Mouse (Mus musculus) WW6 (cell line): ENCODE results near the gene Bri3bp.

Experiments used
- DNase-seq: peaks from one replicate; pipeline ENCODE4 v3.0.0-alpha.2; 2013; ENCODE audit warnings: low read depth, low spot score

Bri3bp gene

DNA sequence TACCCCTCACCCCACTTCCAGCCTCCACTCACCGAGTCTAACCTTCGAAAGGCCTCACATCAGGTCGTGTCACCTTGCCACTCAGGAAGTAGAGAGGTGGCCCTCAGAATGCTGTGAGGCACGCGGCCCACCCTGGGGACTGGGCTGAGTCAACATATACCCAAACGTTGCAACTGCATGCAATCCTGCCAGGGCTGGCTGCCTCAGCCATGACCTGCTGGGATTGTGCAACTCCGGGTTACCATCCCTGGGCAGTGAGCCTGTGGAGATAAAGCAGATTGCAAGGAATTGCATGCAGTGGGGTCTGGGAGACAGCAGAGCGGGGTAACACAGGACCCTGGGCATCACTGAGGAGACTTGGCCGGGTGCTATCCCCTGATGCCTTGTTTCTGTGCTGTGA, 11.2 kb downstream of the Bri3bp start:
- no peak for DNase-seq

DNA sequence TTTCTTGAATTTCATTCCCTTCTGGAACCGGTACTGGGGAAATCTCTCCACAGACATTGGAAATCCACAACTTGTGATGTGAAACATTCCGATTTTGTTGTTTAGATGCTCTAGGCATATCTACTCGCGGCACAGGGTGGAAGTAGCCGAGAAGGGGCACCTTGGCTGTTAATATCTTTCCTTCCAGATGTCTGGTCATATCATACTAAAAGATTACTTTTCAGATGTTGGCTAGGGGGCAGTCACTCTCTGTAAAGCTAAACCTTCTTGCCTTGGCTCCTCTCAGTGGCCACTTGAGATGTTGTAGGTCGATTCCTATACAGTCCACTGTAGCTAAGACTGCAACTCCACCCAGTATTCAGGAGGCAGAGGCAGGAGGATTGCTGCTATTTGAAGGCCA, 14.7 kb downstream of the Bri3bp start:
- DNase-seq = no peak

DNA sequence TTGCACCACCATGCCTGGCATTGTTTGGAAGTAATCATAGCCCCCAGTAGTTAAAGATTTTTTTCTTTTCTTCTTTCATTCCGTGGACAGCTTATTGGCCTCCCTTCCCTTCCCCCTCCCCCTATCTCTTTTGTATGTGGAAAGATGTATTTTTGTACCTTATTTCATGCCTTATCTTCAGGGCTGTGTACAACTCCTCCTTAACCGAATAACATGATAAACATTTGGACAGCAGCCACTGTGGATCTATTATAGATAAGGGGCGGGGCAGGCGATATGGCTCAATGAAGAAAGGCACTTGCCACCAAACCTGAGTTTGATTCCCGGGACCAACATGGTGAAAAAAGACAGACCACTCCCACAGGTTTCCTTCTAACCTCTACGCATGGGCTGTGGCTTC, 16.2 kb downstream of the Bri3bp start:
- no peak for DNase-seq

DNA sequence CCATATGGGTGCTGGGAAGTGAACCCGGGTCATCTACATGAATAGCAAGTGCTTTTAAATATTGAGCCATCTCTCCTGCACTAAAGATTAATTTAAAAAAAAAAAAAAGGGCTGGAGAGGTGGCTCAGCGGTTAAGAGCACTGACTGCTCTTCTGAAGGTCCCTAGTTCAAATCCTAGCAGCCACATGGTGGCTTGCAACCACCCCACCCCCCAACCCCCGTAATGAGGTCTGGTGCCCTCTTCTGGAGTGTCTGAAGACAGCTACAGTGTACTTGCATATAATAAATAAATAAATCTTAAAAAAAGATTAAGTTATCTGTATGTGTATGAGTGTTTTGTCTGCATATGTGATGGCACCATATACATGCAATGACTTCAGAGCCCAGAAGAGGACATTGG, 19.2 kb downstream of the Bri3bp start:
- DNase-seq = no peak

DNA sequence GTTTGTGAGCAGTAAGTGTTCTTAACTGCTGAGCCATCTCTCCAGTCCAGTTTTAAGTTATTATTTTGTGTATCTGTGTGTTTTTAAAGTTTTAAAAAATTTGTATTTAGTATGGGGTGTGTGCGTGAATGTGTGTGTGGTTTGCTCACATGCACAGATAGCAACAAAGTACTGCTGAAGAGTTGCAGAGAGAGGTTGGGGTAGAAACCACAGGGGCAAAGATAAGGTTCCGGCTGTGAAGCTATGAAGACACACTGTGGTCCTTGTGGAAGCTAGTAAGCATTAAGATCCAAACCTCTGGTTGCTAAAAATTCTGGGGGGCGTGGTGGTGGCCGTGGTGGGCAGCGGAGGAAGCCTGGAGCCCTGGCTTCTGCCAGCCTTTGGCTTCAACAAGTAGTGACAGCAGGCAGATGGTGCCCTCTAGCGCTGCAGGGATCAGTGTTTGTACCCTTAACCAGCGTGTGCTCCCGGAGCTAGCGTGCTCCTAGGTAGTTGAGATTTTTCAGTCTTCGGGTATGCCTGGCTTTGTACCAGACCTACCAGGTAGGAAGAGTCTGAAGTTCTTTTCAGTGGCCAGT, 20.6 kb downstream of the Bri3bp start:
- no peak for DNase-seq

DNA sequence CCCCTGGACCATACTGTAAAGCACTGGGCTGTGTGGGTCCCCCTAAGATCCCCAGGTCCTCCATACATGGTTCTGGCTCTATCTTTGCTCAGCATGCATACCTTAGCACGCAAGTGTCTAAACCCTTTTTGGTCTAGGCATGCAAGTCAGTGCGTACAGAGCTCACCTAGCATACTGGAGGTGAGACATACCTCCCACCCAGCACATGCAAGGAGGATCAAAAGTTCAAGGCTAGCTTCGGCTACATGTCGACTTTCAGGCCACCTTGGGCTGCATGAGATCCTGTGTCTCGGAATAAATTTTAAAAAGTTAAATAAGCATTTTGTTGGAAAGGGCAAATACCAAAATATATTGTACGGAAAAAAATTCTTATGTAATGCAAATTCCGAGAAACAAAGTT, 23.8 kb downstream of the Bri3bp start:
- DNase-seq = no peak

DNA sequence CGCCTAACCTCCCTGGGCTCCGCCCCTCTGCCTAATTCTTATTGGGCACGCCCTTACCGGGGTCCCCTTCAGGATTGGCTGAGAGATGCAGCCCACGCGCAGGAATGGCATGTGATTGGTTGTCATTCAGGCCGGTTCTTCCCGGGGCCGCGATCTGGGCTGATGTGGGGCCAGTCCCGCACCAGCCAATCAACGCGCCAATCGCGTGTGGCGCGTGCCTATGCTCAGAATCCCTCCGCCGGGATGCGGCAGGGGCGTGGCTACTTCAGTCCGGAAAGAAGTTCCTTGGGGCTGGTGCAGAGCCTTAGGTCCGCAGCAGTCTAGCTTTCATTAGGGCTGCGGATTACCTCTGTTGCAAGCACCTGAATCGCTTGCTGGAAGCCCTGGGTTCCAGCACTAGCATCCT, 24.3 kb downstream of the Bri3bp start:
- DNase-seq = peak; percentile 95

DNA sequence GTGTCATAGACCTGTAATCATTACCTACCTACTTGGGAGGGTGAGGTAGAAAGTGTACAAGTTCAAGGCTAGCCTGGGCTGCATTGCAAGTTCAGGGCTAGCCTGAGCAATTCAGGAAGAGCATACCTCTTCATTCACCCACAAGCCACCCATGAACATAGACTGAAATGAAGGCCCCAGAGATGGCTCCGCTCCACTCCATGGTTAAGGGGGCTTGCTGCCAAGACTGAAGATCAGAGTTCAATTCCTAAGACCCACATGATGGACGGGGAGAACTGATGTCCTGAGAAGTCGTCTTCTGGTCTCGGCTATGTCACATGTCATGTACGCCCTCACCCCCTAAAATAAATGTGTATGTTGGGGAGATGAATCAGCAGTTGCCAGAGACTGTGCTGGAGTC, 25.1 kb downstream of the Bri3bp start:
- no peak for DNase-seq

DNA sequence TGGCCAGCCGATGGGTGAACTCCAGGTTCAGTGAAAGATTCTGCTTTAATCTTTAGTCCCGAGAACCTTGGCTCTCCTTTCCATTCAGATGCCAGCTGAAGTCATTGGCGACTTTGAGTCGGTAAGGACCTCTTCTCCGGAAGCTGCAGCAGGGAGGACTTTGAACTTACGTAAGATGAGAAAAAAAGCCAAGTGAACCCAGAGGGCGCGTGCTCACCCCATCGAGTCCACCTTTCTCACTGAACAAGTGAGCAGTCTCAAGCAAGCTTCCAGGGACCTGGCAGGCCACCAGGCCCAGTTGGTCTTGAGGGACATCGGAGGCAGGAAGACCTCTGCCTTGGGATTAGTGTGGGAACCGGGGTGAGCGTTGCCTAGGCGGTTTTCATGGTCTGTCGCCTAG, 25.9 kb downstream of the Bri3bp start:
- DNase-seq = no peak

DNA sequence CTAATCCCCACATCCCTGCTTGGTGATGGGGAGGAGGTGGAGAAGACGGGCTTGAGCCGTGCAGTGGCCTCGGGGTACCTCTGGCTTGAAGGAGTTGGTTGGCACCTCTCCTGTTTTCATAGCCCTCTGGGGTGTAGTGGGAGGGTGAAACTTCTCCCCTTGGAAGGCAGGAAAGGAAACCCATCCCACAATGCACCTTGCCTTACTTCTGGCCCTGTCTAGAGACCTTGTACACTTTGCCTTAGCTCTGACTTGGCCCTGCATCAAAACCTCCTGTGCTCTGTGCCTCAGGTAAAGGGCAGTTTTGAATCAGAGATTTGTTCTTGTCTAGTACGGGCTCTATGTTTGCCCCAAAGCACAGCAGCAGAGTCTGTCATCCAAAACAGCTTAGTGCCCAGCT, 29.3 kb downstream of the Bri3bp start:
- DNase-seq = no peak

DNA sequence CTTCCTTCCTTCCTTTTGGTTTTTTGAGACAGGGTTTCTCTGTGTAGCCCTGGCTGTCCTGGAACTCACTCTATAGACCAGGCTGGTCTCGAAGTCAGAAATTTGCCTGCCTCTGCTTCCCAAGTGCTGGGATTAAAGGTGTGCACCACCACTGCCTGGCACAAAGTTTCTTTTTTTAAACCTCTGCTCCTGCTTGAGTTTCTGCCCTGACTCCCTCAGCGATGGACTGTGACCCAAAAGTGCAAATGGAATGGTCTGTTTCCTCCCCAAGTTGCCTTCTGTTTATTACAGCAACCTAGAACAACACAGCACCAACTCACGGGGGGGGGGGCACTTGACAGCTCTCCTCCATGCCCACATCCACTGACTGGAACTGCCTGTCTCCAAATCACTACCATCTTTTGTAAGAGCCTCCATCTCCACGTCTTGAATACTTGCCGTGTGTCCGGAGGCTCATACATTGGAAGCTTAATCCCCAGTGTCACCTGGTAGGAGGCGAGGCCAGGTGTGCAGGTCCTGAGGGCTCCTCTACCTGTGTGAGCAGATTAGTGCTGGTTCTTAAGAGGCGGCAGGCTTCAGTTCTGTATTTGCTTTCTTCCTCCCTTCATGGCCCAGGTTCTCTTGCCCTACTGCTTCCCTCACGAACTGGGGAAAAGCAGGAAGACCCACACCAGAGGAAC, 31.6 kb downstream of the Bri3bp start:
- no peak for DNase-seq

DNA sequence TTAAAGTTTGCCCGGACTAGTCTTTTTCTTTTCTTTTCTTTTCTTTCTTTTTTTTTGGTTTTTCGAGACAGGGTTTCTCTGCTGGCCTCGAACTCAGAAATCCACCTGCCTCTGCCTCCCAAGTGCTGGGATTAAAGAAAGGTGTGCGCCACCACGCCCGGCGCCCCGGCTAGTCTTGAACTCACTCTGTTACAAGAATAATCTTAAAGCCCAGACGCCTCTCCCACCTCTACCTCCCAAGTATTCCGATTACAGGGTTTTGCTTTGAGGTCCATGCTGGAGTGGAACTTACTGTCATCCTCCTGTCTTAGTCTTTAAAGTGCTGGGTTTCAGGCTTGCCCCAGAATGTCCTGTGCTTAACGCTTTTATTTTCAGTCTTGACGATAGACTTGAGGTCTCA, 33.7 kb downstream of the Bri3bp start:
- no peak for DNase-seq

DNA sequence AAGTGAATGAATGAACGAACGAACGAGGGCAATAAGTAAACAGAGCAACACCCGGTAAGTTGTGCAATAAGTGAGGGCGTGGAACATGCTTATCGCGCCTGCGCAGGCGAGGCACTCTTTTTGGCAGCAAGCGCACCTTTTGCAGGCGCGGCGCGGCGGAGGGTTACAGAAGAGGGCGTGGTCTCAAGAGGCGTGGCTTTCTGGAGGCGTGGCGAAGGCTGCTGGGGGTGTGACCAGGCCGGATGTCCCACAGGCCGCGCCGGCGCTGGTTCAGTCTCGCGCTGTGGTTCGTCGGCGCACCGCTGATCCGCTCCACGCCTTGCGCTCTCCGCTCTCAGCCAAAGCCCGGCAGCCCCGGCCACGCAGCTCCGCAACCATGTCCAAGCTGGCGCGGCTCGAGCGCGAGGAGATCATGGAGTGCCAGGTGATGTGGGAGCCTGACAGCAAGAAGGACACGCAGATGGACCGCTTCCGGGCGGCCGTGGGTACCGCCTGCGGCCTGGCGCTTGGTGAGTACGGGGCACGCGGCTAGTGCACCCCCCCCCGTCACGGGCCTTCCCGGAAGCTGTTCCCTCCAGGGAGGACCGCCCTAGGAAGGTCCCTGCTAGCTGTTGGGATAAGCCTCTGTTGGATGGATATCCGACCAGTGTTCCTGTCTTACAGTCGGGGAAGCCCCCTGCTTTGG, 34.4 kb downstream of the Bri3bp start, which contains the start of gene Aacs:
Gene Aacs (plus strand): TSS at position 214 of the 685 bp plus-strand sequence.
- DNase-seq = peak; percentile 87

DNA sequence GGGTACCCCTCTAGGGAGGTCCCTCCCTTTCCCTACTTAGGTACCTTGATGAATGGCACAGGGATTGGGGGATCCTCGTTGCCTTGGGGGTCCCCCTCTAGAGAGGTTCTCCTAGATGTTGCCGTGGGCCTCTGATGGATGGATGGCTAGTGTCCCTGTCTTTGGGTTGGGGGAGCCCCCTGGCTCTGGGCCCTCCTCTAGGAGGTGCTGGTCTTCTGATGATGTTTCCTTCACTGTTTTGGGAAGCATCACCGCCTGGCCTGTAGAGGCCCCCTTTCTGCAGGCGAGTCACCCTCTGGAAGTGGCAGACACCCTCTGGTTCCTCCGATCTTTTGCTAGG, 34.9 kb downstream of the Bri3bp start:
- DNase-seq = no peak

DNA sequence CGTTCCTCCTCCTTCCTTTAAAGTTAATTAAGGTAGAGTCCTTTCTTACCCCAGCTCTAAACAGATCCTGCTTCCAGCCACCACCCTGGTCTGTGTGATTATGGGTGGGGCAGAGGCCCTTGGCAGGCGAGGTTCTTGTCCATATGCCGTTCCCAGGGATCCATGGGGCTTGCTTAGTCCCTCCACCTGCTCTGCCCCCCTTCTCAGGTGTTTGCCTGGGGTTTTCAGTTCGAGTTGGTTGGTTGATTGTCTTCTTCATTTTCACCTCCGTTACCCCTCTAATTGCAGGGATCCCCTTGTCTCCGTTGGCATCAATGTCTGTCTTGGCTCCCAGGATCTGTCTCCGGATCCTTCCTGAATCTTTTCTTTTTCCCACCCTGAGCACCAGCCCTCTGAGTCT, 35.4 kb downstream of the Bri3bp start:
- no peak for DNase-seq

DNA sequence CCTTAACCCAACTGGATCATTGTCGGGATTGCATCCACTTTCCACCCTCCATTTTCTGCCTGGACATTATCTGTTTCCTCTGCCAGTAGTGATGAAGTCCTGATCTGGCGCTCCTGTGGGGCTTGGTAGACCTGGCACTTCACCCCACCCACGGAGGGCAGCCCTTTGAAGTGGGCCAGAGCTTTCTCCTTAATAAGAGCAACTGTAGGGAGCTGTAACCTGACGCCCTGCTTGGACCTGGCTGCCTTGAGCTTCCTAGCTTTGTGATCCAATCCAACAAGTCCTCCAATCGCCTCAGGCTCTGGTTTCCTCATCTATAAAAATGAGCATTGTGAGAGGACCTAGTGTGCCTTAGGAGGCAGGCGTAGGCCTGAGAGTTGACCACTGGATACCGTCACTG, 36.2 kb downstream of the Bri3bp start:
- DNase-seq = no peak

DNA sequence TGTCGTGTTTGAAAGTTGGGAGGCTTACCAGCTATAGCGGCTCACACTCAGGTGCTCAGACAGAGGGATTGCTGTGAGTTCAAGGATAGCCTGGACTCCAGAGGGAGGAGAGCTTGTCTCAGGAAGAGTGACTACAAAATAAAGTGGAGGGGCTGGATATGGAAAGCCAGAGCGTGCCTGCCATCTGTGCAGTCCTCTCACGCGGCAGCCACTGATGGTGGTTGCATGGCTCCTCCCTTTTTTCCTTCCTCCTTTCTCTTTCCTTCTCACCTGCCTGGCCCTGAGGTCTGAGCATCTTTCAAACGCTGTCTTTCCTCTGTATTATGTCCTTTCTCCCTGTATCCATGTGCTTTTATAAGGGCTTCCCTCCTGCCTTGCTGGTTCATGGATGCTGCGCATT, 36.7 kb downstream of the Bri3bp start:
- no peak for DNase-seq

DNA sequence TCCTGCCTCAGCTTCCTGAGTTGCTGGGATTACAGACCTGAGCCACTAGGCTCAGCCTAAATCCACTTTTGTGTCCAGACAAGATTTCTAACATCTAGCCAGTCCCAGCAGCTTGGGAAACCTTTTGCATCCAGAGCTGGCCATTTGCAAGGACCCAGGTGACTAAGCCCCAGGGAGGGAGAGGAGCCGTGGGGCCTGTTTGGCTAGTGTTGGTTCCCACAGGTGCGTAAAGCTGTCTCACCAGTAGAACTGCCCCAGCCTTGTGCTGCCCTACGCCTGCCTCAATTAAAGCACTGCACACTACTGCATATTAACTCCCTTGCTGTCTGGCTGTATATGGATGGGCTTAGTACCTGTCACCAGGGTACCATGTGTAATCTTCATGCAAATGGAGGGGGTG, 38.0 kb downstream of the Bri3bp start:
- DNase-seq = no peak

DNA sequence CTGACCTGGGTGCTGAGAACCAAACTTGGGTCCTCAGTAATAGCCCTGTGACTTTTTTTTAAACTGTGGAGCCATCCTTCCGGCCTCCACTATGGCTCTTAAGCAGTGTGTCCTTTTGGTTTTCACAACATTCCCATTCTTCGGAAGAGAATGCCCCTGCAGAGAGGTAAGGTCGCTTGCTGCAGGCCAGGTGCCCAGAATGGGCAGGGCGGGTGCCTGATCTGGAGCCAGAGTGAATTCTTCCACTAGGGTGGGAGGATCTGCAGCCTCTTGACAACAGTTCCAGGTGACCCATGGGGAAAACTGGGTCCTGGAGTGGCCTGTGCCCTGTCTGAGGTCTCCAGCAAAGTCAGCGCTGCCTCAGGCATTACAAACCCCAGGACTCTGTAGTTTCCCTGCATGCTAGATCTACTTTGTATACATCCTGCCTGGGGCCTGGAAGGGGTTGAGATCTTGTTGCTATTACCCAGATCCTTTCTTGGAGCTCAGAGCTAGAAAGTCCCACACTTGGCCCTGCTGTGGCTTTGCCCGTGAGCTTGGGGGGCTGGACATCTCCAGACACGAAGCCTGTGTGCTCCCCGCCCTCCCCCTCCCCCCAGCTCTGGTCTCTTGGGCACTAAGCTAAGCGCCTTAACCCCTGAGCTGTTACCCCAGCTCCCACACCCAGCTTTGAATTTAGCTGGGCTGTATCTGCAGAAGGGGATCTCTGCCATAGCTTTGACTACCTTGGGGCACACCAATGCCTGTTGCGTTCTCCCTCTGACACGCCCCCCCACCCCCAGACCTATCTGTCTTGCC, 39.3 kb downstream of the Bri3bp start:
- no peak for DNase-seq

DNA sequence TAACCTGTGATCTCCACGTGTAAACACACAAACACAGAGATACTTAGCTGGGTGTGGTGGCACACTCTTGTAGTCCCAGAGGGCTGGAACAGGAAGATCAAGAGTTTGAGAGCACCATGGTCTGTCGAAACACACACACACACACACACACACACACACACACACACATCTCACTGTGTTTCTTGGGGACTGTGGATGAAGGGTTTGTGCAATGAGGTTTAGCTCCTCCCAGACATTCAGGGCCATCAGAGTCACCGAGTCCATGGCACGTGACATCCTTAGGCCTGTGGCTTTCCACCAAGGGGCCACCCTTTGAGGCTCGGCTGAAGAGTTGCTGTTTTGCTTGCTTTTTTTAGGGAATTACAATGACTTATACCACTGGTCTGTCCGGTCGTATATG, 41.1 kb downstream of the Bri3bp start:
- DNase-seq = no peak

DNA sequence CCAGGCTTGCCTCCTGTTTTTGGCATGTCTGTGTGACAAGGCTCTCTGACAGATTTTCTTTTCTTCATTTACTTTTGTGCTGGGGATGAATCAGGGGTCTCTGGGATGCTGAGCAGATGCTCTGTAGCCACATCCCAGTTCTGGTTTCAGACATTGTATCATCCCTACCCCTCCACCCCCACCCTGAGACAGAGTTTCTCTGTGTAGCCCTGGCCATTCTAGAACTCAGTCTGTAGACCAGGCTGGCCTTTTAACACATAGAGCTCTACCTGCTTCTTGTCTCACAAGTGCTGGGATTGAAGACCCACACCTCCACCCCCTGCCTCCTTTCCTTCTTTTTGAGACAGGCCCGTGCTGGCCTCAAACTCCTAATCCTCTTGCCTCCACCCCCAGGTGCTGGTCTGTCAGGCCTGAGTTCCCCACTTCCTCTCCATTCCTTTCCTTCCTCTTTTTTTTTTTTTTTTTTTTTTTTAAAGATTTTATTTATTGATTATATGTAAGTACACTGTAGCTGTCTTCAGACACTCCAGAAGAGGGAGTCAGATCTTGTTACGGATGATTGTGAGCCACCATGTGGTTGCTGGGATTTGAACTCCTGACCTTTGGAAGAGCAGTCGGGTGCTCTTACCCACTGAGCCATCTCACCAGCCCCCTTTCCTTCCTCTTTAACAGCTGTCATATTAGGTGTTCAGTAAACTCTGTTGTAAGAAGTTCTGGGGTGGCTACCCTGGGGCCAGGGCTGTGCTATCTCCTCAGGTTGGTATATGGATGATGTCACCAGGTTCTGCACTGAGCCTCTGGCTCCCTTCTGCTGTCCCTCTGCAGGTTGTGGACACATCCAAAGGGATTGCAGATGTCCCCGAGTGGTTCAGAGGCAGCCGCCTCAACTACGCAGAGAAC, 42.6 kb downstream of the Bri3bp start:
- DNase-seq = no peak
